Mouse (Mus musculus) myocyte (in vitro differentiated cells): ENCODE results near the gene Ppp1r11.

ENCODE experiments used
- E2F4 ChIP-seq: IDR thresholded peaks from one replicate; pipeline ENCODE4 v1.6.1; 2011; ENCODE audit warnings: mild to moderate bottlenecking, control low read depth, moderate library complexity; ENCODE audit not compliant: insufficient read depth
- POLR2A ChIP-seq: IDR thresholded peaks from one replicate; pipeline ENCODE4 v1.6.1; 2011; ENCODE audit warnings: low read depth, mild to moderate bottlenecking, control low read depth, moderate library complexity; ENCODE audit not compliant: insufficient read length

DNA sequence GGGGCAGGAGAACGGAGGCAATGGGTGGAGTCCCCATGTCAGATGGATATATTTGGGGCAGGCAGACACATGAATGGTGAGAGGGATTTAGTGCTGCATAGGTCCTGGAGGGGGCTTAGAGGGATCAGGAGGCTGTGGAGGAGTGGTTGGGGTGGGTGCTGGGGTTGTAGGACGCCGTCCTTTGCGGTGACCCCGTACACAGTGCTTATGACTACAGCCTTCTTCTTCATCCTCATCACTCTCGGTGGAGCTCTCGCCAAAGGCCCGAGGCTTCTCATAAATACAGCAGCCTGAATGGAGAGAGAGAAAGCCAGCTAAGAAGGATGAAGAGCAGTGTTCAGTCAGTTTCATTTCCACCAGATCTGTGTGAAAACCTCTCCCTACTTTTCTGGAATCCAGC lies 2.3 kb downstream of the Ppp1r11 start:
- TF ChIP-seq E2F4 (no peak), POLR2A (no peak)
